Mouse (Mus musculus): ENCODE measurements at regions not wholly inside any gene's neighbourhood (a gene's known extent, or its start where the extent isn't known, plus 50 kb on each side); places are given as distances from the start of the nearest gene placed in this dataset.

DNA sequence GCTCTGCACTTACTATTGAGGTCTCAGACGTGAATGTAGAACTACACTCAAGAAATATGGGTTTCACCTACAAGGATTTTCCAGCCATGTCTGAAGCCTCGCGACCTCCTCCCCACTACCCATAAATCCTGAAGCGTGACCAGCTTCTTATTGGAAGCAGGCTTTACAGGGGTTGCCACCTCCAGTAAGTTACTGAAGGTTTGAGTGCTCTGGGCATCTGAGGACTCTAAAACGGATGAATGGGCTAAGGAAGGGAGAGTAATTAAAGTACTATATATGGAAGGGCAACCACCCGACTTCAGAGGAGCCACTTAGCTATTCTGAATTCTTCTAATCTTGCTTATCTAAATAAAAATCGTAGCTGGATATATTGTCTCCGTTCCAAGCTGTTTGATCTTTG lies 136.1 kb upstream of the Hmga2 start:
- DNase-seq: no peak

DNA sequence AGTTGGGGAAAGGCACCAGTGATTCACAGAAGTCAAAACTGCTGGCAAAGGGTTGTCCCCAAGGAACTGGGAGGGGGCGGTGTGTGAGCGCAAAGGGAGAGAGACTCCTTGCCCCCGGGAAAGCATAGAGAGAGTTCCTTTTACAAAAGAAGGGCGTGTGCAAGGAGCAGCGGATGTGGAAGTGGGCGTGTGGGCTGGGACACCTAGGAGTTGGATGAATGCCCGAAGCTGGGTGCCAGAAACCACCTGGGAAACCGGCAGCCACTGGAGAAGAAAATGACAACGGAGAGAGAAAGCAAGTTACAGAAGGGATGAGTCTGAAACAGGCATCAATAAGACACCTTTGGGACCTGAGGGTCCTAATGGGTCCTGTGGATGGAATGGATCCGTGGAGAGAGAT lies 133.8 kb upstream of the Hmga2 start:
- DNase-seq: no peak

DNA sequence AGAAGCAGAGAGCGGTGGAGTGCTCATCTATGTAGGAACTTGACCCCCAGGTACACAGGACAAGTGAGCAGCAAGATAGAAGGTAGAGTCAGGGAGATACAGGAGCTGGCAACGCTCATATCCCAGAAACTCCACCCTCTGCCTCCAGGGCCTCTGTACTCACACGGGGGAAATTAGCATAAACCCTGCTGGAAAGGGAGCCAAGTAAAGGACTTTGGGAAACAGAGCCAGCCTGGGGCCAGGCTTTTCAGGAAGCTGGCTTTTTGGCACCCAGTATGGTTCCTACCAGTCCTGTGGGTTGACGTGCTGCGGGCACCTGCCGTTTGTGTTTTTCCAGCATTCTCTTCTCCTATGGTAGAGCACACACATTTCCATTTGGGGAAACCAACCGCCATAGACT lies 128.2 kb upstream of the Hmga2 start:
- peak; percentile 11 to 14 for DNase-seq

DNA sequence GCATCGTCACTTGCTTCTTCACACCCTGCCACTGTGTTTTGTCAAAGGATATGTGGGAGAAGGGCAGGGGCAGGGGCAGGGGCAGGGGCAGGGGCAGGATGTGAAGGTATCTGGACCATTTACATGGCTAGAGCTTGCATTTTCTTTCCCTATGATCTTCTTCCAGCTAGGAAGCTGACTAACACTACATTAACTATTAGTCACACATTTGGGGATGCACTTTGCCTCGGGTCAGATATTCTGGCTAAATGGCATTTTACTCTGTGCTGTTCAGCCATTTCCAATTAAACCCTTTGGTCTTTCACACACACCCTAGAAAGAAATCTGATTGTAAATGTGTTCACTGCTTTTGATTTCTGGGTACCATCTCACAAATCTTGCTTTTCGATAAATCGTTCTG lies 126.9 kb upstream of the Hmga2 start:
- no peak for DNase-seq

DNA sequence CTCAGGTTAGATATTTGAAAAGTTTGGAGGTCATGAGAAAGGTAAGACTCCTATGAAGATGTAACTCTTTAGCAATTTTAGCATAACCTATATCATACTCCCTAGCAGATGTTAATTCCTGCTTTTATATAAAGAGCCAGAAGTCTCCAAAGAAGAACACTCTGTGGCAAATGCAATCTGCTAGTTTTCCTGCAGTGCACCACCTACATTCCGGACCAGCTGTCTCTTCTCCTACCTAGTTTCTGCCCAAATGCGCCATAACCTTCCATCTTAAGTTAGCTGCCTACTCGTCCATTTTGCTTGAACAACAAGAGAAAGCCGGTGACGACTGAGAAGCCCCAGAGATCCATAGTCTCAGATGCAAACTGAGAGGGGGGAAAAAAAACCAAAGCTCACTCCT lies 124.5 kb upstream of the Hmga2 start:
- DNase-seq: no peak

DNA sequence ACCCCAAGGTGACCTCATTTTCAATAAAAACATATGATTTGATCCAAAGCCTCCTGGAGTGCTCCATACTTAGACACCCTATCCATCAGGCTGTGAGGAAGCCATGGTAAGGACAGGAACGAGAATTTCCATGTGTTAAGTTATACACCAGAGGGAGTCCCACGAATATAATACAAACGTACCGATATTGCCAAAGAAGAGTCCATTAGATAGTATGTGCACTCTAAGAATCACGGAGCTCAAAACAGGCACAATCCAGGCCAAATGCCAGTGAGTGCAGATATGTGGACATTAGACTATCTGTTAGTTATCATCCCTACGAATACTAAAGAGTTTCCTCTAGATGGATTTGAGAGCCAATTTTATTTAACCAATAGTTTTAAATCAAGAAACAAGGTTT lies 123.3 kb upstream of the Hmga2 start:
- no peak for DNase-seq

DNA sequence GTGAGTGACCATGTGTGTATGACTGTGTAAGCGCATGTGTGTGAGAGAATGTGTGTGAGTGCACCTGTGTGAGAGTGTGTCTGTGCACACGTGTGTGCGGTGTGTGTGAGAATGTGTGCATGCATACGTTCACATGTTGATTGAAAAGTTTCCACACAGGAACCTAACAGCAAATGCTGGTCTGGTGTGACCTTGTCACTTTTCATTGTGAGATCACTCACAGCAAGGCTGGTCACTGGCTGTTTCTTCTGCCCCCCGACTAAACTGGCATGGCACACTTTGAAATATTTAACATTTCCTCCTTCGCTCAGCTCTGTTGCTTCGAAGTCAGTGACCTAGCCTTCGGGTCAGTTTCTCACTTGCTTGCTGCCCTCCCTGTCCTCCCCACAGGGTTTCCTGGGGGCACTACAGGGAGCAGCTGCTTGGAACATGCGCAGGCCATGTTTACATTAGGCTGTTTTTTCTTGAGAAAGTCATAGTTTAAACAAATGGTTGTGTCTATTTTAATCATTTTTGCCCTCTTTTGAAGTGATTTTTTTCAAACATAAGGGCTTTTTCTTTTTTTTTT lies 121.1 kb upstream of the Hmga2 start:
- DNase-seq: no peak

DNA sequence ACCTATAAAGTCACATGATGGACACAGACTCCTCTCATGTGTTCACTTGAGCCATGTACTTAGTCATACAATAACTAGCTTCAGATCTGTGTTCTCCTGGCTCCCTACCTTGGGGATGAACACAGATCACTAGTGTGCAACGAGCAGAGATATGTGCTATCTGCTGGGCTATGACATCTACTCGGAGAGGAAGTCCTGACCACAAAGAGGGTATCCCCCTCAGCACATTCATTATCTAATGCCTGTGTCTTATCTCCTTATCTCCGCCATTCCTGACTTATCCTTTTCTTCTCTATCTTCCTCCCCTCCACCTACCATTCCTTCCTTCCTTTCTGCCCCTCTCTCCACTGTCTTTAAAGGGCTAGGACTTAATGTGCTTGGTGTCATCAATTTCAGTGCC lies 118.9 kb upstream of the Hmga2 start:
- no peak for DNase-seq

DNA sequence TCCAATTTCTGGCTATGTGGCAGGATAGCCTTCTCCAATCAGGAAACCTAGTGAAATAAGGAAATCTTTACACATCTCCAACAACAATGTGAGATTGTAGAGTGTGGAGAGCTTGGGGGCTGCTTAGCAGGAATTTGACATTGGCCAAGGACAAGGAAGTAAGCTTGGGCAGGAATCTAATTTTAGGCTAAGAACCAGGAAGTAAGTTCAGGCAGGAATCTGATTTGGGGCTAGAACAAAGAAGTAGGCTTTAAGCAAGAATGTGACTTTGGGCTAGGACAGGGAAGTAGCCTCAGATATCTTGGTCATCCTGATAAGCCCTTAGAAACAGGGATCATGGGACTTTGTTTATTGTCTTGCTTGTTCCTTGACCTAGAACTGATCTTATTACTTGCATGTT lies 117.6 kb upstream of the Hmga2 start:
- DNase-seq: no peak

DNA sequence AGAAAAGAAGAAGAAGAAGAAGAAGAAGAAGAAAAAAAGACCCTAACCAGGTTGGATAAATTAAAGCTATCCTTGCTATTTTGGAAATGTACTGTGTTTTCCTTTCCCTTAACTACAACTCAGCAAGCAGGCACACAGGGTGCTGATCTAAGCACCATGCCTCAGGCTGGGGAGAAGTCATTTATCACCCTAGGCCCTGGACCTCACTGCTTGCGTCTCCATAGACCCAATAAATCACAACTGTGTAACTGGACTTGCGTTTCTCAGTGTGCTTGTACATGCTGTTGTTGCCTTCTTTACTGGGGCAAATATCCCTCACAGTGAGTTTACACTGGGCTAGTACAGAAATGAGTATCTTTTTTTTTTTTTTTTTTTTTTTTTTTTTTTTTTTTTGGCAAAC lies 113.4 kb upstream of the Hmga2 start:
- no peak for DNase-seq

DNA sequence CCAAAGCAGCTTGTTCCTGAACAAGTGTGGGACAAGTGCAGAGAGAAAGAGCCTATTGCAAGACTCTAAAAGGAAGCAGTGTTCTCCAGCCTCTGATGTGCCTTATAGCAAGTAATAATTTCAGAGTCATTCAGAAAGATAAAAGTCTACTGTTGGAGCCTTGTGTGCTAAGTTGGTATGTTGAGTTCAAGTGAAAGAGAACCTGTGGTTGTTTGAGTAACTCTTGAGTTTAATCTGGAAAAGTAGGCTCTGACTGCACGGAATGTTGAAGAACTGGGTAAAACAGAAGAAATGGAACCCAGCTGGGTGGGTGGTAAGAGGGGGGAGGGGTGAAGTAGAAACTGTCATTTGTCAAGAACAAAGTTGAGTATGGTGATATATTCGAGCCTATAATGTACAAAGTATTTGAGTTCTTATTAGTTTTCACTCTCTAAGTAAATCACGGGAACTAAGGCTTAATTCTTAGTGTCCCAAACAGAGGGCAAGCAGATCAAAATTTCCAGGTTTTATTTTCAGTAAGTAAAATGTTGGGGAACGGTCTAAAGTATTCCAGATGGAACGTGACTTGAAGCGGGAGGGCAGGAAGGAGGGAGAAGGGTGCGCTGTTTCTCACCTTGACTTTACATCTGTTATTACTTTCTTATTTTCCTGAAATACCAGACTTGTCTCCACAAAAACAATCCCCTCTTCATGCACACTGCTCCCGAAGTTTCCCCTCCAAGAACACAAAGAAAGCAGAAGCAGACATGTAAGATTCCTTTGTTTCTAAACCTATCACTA lies 111.8 kb upstream of the Hmga2 start:
- DNase-seq: no peak

DNA sequence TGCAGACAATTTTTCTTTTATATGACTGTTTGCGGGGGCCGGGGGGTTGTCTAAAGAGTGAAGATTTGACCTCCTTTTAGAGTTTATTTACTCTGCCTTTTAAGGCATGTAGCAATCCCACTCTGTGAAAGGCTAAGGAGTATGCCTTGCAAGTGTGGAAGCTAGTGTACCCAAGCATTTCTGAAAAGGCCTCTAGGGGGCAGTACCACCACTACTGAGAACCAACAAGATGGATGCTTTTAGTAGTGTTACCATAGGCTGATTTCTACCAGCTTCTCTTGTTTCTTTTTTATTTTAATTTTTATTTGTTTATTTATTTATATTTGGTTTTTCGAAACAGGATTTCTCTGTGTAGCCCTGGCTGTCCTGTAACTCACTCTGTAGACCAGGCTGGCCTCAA lies 110.9 kb upstream of the Hmga2 start:
- peak; percentile 43 to 64 for DNase-seq

DNA sequence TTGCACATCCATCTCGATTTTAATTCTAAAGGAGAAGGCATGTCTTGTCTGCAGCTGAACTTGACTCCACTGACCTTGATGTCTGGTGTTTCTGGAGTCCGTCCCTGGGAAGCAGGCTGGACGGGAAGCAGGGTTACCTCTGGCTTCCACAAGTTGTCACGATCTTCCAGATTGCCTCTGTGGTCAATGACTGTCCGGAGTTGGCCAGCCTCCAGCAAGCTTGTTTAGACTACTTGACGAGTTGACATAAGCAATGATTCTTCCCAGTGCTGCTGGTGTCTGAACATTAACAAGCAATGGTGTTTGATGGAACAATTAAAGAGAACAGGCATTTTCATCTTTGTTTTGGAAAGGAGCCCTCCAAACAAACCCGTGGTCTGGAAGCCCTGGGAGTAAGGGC lies 106.2 kb upstream of the Hmga2 start:
- peak; percentile 21 to 49 for DNase-seq

DNA sequence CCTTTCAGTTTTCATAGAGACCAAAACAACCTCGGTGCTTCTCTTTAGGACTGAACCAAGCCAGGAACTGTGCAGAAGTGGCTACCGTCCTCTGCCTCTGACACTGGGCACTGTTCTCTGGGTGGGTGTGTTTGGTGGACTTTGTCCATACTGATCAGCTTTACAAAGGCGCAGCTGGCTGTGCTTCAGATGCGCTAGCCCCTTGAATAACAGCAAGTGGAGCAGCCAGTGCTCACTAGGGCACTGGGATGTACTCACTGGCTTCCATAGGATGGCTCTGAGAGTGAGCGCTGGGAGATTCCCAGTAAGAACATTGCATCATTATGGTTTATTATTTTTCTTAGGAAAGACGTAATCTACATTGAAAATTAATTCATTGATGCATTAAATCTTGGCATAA lies 105.3 kb upstream of the Hmga2 start:
- peak; percentile 11 to 25 for DNase-seq

DNA sequence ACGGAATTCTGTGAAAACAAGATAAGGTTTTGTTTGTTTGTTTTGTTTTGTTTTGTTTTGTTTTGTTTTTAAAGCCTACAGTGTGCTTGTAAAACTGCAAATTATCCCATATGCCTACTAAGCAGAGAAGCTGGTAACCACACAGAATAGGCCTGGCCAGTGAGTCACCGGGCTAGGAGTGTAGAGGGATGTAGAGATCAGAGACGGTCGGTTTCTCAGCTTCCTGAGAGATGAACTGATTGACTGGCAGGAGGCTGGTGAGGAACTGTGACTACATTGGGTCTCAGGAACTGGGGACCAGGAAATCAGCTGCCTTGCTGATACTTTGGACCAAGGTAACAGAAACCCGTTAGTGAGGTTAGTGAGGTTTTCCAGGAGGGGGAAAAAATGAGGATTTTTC lies 100.6 kb upstream of the Hmga2 start:
- DNase-seq: no peak

DNA sequence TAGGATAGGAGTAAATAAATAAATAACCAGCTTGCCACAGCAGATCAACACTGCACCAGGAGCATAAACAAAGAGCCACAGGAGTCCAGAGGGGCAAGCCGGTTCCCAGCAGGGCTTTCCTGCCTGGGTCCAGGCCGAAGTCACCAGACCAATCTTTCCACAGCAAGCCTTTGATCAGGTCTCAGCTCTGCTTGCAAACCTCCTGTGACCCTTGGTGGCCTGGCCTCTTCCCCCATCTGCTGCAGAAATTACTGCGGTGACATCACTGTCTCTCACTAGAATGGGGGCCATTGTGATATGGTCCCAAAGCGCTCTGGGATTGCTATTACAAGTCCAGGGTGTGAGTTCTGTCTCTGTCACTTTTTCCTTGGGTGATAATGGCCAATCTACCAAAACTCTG lies 99.9 kb upstream of the Hmga2 start:
- DNase-seq: no peak

DNA sequence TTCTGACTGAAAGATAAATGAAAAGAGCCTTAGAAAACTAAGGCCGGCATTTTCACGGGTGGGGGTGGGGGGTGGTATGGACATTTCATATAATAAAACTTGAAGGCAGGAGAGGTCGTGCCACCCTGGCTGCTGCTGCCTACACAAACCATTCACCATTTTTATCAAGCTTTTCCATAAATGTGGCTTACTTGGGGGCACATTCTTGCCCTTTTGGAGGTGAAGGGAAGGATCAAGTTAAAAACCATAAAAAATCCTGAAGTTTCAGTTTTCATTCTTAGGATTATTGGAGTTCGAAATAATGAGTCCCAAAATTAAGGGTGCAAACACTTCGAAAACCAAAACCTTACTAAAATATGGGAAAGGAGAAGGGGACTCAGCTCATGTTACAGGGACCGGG lies 95.1 kb upstream of the Hmga2 start:
- no peak for DNase-seq

DNA sequence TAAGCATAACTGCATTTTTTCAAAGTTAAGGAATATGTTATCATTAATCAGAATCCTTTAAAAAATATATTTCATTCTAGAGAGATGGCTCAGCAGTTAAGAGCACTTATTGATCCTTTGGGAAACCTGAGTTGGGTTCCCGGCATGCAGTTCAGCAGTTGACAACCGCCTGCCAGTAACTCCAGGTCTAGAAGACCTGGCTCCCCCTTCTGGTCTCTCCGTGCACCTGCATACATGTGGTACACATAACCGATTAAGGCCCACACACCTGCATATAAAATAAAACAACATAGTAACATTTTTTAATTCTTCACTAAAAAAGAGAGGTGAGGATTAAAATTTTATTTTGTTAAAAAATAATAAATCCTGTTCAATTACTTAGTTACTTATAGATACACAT lies 89.7 kb upstream of the Hmga2 start:
- DNase-seq: no peak

DNA sequence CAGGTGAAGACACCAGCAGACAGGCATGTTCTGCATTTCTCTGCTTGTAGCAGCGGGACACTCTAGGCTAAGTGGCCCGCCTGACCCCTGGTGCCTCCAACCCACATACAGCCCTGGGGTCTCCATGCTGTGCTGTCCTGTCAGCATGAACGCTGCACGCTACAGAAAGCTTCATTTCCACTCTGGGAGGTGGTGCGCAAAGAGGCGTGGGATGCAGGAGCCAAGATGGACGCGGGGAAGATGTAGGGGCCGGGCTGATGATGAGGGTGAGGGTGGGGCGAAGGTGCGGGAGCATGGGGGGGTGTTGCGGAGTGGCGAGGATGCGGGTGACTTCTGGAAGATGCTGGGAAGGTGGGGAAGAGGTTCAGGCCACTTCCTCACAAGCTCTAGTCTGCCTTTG lies 88.6 kb upstream of the Hmga2 start:
- no peak for DNase-seq

DNA sequence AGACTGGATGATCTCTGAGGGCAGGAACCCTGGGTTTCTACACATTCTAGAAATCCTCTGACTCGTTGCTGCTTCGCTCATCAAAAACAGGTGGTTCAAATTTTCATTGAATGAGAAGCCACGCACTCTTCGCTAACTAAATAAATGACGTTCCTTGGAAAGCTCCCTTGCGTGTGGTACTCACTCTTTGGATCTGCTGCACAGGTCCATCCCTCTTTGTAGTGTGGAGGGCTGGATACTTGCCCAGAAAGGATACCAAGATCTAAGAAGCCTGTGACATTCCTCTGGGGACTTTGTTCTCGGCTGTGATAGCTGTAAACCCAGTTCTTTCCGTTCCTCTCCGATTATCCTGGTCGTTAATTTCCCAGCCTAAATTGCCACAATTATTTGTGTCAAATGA lies 87.7 kb upstream of the Hmga2 start:
- peak; percentile 16 to 23 for DNase-seq

DNA sequence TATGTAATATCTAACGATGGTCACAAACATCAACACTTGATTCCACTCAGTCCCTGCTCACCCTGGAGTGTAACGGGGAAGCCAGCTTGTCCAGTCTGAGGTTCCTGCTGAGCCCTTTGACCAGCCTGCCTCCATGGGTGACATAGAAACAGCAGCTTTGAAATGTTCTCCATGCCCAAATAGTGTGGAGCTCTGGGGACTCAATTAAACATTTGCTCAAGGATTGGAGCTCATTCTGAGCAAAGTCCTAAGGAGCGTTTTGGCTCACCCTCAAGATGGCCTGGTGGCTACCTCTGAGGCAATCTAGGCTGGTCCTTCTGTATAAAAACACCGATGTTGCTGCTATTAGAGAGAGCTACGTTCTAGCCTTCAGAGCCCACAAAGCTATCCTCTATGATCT lies 85.6 kb upstream of the Hmga2 start:
- peak; percentile 46 to 58 for DNase-seq

DNA sequence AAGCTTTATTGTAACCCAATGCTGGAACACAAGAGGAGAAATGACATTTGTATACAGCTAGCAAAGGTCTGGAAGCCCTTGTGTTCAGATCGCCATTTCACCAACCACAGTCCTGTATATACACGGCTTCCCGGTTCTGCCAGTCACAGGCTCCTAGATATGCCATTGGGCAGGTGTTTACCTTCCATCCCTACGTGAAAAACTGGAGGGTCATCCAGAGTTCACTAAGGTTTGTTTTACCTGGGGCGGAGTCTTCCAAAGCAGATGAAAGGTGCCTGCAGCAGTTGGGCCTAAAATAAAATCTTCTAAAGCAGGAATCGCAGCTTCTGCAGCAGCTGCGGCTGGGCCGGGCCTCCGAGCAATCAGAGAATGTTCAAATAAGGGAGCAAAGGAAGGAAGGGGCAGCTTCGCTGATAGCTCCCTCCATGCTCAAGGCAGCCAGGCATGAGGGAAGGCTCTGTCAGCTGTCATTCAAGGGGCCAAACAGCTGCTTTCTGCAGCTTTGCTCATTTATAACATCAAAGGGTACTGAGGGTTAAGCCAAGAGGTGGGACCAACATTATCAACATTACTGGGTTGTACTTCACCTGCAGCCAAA lies 81.7 kb upstream of the Hmga2 start:
- no peak for DNase-seq

DNA sequence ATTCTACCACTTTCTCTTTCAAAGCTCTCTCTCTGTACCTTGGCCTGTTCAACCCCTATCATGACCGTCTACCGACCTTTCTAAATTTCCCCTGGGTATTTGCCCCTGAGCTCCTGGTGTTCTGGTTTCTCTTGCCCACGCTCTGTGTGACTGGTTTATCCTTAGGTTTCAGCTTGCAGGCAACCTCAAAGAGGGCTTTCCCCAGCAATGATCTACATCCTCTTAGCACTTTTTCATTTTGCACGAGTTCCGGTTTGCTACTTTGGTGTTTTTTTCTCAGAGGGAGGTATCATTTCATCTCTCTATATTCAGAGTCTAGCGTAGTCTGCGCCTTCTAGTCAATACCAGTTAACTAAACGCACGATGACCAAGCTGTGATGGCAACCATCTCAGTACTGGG lies 79.8 kb upstream of the Hmga2 start:
- no peak for DNase-seq

DNA sequence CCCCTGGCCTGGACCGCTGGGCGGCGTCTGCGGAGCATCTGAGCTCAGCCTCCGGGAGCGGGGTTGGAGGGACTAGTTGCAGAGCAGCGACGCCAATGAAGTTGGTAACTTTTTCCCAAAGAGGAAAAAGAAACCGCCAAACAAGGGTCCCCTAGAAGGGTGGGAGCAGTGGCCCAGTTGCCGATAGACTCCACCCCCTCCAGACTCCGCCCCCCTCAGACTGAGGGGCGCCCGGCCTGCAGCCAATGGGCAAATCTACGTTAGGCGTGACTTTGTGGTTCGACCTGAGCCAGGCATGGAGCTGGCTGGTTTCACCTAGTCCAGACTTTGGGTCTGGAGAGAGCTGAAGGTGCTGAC lies 76.8 kb upstream of the Hmga2 start:
- peak in 1 of 2 experiments; percentile 11 for DNase-seq

All from kidney, postnatal 36 days (tissue).